Mouse (Mus musculus) cerebellum, postnatal 25 days (tissue): Measurements from ENCODE around the gene Naa15.

Source experiments
- DNase-seq, 2 experiments: peaks; one replicate each; pipeline ENCODE4 v3.0.0; 2021; ENCODE audit warnings: mixed read lengths in 2 of 2

Naa15 gene

DNA sequence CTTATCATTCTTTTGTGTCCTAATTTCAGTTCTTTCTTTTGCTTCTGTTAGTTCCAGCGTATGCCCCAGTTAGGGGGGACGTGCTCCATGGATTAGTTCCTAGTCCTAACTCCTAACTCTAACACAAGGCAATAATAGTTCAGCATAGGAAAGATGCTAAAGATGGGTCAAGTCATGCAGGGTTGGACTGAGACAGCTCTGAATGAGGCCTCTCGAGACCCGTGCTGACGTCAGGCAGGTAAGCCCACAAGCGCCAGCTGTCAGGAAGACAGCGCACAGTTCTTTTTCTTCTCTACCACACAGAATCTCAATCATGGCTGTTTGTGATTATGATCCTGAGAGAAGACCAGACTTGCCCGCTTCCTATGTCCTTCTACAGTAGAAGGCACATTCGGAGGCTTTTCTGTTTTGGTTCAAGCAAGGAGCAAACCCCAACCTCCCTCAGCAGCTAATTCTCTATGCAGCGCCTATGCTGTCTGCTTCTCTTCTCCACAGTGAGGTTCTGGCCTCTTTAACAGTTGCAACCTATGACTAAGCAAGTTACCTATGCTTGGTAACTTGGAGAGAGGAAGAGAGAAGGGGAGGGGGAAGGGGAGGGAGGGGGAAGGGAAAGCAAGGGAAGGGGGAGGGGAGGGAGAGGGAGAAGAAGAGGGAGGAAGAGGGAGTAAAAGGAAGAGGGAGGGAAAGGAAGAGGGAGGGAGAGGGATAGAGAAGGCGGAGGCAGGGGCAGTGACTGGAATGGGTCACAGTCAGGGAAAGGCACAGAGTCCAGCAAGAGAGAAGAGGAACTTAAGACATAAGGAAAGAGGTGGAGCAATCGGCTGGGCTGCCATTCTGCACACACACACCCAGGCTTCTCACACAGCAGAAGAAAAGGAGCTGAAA, 103.2 kb downstream of the Naa15 start:
- no peak for DNase-seq

DNA sequence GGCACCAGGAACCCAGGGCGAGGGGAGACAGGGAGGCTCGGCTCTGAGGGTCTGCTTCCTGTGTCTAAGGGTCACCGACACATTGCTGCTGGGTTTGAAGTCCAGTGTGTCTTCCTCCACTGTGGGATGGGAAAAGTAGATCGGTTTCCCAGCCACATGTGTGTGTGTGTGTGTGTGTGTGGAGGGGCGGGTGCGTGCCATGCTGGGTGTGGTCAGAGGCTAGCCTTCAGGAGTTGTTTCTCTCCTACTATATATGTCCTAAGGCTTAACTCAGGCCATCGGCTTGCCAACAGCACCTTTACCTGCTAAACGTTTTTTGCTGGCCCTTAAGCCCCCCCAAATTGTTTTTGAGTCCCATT, 103.8 kb downstream of the Naa15 start:
- DNase-seq, result no peak

DNA sequence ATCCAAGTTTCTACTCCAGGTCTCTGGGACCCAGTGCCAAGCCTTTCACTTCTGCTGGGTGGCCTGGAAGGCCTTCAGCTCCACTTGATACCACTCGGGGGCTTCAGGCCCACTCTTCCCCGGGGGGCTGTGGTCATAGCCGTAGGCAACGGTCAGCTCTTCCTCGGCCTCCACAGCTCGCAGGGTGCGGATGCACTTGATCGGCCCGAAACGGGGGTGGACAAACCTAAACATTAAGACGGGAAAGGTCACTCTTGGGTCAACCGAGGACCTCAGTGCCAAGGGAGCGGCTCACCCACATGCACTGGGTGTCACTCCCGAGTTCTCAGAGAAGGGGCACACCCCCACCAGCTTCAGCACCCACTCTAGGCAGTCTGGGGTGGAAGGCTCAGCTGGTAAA, 106.3 kb downstream of the Naa15 start:
- DNase-seq, result no peak

DNA sequence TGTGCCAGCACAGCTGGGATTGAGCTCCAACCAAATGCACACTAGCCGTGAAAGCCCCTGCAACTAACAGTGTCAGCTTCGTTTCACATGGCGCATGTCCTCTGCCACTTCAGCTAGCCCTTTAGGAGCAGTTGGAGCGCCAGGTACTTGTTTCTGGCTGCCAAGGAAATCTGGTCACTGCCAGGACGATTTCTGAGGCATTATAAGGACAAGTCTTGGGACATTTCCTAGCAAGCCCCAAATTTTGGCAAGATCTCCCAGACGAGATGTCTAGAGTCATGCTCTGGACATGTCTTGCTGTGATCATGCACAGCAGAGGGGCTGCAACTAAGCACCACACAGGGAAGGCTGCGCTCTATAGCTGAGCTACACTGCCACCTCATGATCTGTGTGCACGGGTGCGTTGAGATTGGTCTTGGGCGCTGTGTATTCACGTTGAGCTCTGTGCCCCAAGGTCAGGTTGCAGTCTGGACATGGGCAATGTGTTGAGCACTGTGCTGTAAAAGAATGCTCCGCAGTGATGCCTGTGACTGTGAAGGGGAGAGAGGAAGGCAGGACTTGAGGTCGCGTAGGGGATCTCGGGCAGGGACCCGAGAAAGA, 110.3 kb downstream of the Naa15 start:
- peak; percentile 60 to 63 for DNase-seq
